Mouse (Mus musculus): Measurements from ENCODE around the gene Fam185a. TPM values are rescaled to one million over a fixed set of nuclear protein-coding genes. Genes with fewer than 3 reads are reported as not detected.

The Fam185a gene
- polyA plus RNA-seq, 1 experiment from 2014 or later, result 1.7 TPM

GRCm38 (mm10) chr5:21394562-21394961 is 30.2 kb upstream of the Fam185a start:
- H3K4me3 ChIP-seq (ENCODE audit: low read depth, low read length), result no peak overlapping the region
- H3K36me3 ChIP-seq (ENCODE audit: insufficient read depth, low read length), result no peaks in the 10 kb centered on the region
- H3K4me2 ChIP-seq (replicated peaks; ENCODE audit: low read depth, low read length), result no peak overlapping the region
- 0 out of 2 replicates have a peak, but pooled peaks cover 3% of the 10 kb centered on the region for H3K4me1 ChIP-seq (ENCODE audit: insufficient read depth, low read depth, low read length)
- no peaks in the 10 kb centered on the region for H3K27me3 ChIP-seq (replicated peaks; ENCODE audit: insufficient read depth, low read length)
- DNase-seq (ENCODE audit: low spot score) (no peak), ATAC-seq (no peak)
- 74% methylated on average over 2 of the region's 2 CpGs for WGBS
- TF ChIP-seq EP300 (IDR thresholded peaks at IDR 0.05) (no peak), CTCF (IDR thresholded peaks at IDR 0.05) (no peak)
- no peak overlapping the region for H3K27ac ChIP-seq (ENCODE audit: low read length)
- no peak overlapping the region for H3K9ac ChIP-seq (replicated peaks; ENCODE audit: low read depth)
- H3K9me3 ChIP-seq (ENCODE audit: low read length), result no peaks in the 10 kb centered on the region

- peak; percentile 30 for DNase-seq (ENCODE audit: low spot score)
- peak; percentile 54 for ATAC-seq
- Histone ChIP-seq H3K27me3 (replicated peaks; ENCODE audit: insufficient read depth, low read length) (no peaks in the 10 kb centered on the region), H3K9me3 (ENCODE audit: low read length) (no peaks in the 10 kb centered on the region), H3K4me3 (ENCODE audit: low read depth, low read length) (no peak overlapping the region), H3K36me3 (ENCODE audit: insufficient read depth, low read length) (no peaks in the 10 kb centered on the region), H3K4me1 (ENCODE audit: insufficient read depth, low read depth, low read length) (0 out of 2 replicates have a peak, but pooled peaks cover 3% of the 10 kb centered on the region), H3K4me2 (replicated peaks; ENCODE audit: low read depth, low read length) (no peak overlapping the region), H3K9ac (replicated peaks; ENCODE audit: low read depth) (no peak overlapping the region), H3K27ac (ENCODE audit: low read length) (no peak overlapping the region)
- TF ChIP-seq EP300 (IDR thresholded peaks at IDR 0.05), result no peak
- TF ChIP-seq CTCF (IDR thresholded peaks at IDR 0.05), result no peak
- 12% methylated on average over 7 of the region's 7 CpGs for WGBS
These were observed 29.4 kb upstream of the Fam185a start for GRCm38 (mm10) chr5:21395205-21395840.

- Histone ChIP-seq H3K4me2 (replicated peaks; ENCODE audit: low read depth, low read length) (no peak overlapping the region), H3K27ac (ENCODE audit: low read length) (no peak overlapping the region), H3K36me3 (ENCODE audit: insufficient read depth, low read length) (no peaks in the 10 kb centered on the region), H3K27me3 (replicated peaks; ENCODE audit: insufficient read depth, low read length) (no peaks in the 10 kb centered on the region), H3K9ac (replicated peaks; ENCODE audit: low read depth) (no peak overlapping the region), H3K4me3 (ENCODE audit: low read depth, low read length) (no peak overlapping the region), H3K9me3 (ENCODE audit: low read length) (no peaks in the 10 kb centered on the region), H3K4me1 (ENCODE audit: insufficient read depth, low read depth, low read length) (no peaks in the 10 kb centered on the region)
- no peak for TF ChIP-seq EP300 (IDR thresholded peaks at IDR 0.05)
- no peak for TF ChIP-seq CTCF (IDR thresholded peaks at IDR 0.05)
- peak; percentile 16; the same call in 1 of the 2 replicates for ATAC-seq
- 74% methylated on average over 5 of the region's 5 CpGs for WGBS
- DNase-seq (ENCODE audit: low spot score), result peak; percentile 39
These were observed 13.5 kb upstream of the Fam185a start for GRCm38 (mm10) chr5:21411261-21411666.

- WGBS, result 52% methylated on average over 5 of the region's 5 CpGs
- no peaks in the 10 kb centered on the region for H3K4me1 ChIP-seq (ENCODE audit: insufficient read depth, low read depth, low read length)
- no peak overlapping the region for H3K27ac ChIP-seq (ENCODE audit: low read length)
- TF ChIP-seq EP300 (IDR thresholded peaks at IDR 0.05) (no peak), CTCF (IDR thresholded peaks at IDR 0.05) (no peak)
- H3K4me3 ChIP-seq (ENCODE audit: low read depth, low read length), result no peak overlapping the region
- H3K36me3 ChIP-seq (ENCODE audit: insufficient read depth, low read length), result no peaks in the 10 kb centered on the region
- no peak overlapping the region for H3K4me2 ChIP-seq (replicated peaks; ENCODE audit: low read depth, low read length)
- no peak for DNase-seq (ENCODE audit: low spot score)
- no peak overlapping the region for H3K9ac ChIP-seq (replicated peaks; ENCODE audit: low read depth)
- no peaks in the 10 kb centered on the region for H3K27me3 ChIP-seq (replicated peaks; ENCODE audit: insufficient read depth, low read length)
- ATAC-seq, result no peak
- H3K9me3 ChIP-seq (ENCODE audit: low read length), result no peaks in the 10 kb centered on the region
These were observed 12.7 kb upstream of the Fam185a start for GRCm38 (mm10) chr5:21412056-21412455.

- Histone ChIP-seq H3K9ac (replicated peaks; ENCODE audit: low read depth) (no peak overlapping the region), H3K4me2 (replicated peaks; ENCODE audit: low read depth, low read length) (no peak overlapping the region), H3K4me1 (ENCODE audit: insufficient read depth, low read depth, low read length) (no peaks in the 10 kb centered on the region), H3K9me3 (ENCODE audit: low read length) (no peaks in the 10 kb centered on the region), H3K4me3 (ENCODE audit: low read depth, low read length) (no peak overlapping the region), H3K27me3 (replicated peaks; ENCODE audit: insufficient read depth, low read length) (no peaks in the 10 kb centered on the region), H3K27ac (ENCODE audit: low read length) (no peak overlapping the region), H3K36me3 (ENCODE audit: insufficient read depth, low read length) (no peaks in the 10 kb centered on the region)
- TF ChIP-seq CTCF (IDR thresholded peaks at IDR 0.05) (no peak), EP300 (IDR thresholded peaks at IDR 0.05) (no peak)
- DNase-seq (ENCODE audit: low spot score) (no peak), ATAC-seq (no peak)
- WGBS, result 75% methylated on average over 3 of the region's 3 CpGs
These were observed 11.4 kb upstream of the Fam185a start for GRCm38 (mm10) chr5:21413322-21413721.

- no peak overlapping the region for H3K4me2 ChIP-seq (replicated peaks; ENCODE audit: low read depth, low read length)
These were observed 10.5 kb upstream of the Fam185a start for GRCm38 (mm10) chr5:21414116-21414820.

More at GRCm38 (mm10) chr5:21414116-21414820, 10.5 kb upstream of the Fam185a start:
- Histone ChIP-seq H3K27ac (ENCODE audit: low read length) (no peak overlapping the region), H3K27me3 (replicated peaks; ENCODE audit: insufficient read depth, low read length) (no peaks in the 10 kb centered on the region), H3K4me3 (ENCODE audit: low read depth, low read length) (no peak overlapping the region), H3K9ac (replicated peaks; ENCODE audit: low read depth) (no peak overlapping the region), H3K4me1 (ENCODE audit: insufficient read depth, low read depth, low read length) (no peaks in the 10 kb centered on the region), H3K9me3 (ENCODE audit: low read length) (no peaks in the 10 kb centered on the region), H3K36me3 (ENCODE audit: insufficient read depth, low read length) (no peaks in the 10 kb centered on the region)
- no peak for TF ChIP-seq EP300 (IDR thresholded peaks at IDR 0.05)
- 60% methylated on average over 1 of the region's 1 CpGs for WGBS
- DNase-seq (ENCODE audit: low spot score) (no peak), ATAC-seq (no peak)

All from lung, postnatal 0 days (tissue).